Mouse (Mus musculus): ENCODE results near the gene Wdr93.

- TF ChIP-seq CTCF (IDR thresholded peaks at IDR 0.05; ENCODE audit: low read depth) (no peak), EP300 (IDR thresholded peaks at IDR 0.05; ENCODE audit: low read depth) (no peak)
These were observed 32.8 kb upstream of the Wdr93 start for GRCm38 (mm10) chr7:79710130-79710607.
